ENCODE assay signal across 8 mouse cellular contexts in the genomic region with DNA sequence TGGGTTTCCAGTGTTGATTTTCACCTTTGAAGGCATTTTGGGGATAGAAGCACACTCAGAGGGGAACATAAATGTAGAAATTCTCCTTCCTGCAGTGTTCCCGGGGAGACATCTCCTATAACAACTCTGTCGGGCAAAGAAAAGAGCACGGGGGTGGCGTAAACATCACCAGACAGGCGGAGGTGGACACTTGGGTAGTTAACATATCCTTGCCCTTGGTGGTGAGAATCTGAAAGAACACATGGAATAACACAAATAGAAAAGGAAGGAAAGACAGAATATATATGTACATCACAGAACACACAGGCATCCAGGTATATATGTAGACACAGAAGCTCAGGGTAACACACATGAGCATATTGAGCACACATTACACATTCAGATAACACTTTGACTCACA. TPM values are rescaled to one million over a fixed set of nuclear protein-coding genes. Genes with fewer than 3 reads are reported as not detected.
DNase-seq lines count a peak whose midpoint lies in the region; ATAC-seq and TF ChIP-seq lines count a peak whose summit lies in the region.

No protein-coding gene starts in this region.

- H3K27me3 ChIP-seq in heart, embryonic 13.5 days (replicated peaks) = peaks cover 25% of the 10 kb centered on the region
- H3K27me3 ChIP-seq in midbrain, embryonic 10.5 days (ENCODE audit: low read depth, poor library complexity, severe bottlenecking) = peaks cover 9% of the 10 kb centered on the region

- no peaks in the 10 kb centered on the region for H3K9me3 ChIP-seq in heart, embryonic 13.5 days
- no peaks in the 10 kb centered on the region for H3K9me3 ChIP-seq in ES-E14 (ENCODE audit: control insufficient read depth, insufficient read depth, low read depth, low read length)
- peaks cover 8% of the 10 kb centered on the region for H3K9me3 ChIP-seq in midbrain, embryonic 10.5 days (replicated peaks)

- no peak overlapping the region for H3K9ac ChIP-seq in heart, embryonic 13.5 days
- H3K9ac ChIP-seq in ES-E14 (ENCODE audit: insufficient read depth, low read depth, low read length, poor library complexity, severe bottlenecking) = peak overlapping the region; percentile 35; the same call in 1 of the 2 replicates

- DNase-seq in heart, postnatal 10 days = no peak
- DNase-seq in ES-E14 (ENCODE audit: low read depth, low spot score) = no peak
- DNase-seq in frontal cortex, postnatal 36 days (ENCODE audit: low spot score in 2 of 2) = peak; percentile 23 to 34
- DNase-seq in midbrain, embryonic 10.5 days (ENCODE audit: low spot score) = no peak
- no peak for DNase-seq in embryo, embryonic 10.5 days (ENCODE audit: low spot score)
- no peak for DNase-seq in layer of hippocampus, adult 11-12 months (ENCODE audit: low spot score)
- no peak for DNase-seq in spleen, postnatal 36 days (ENCODE audit: low spot score in 2 of 2)

- H3K36me3 ChIP-seq in heart, embryonic 13.5 days = peaks cover 6% of the 10 kb centered on the region; the same call in 1 of the 2 replicates
- H3K36me3 ChIP-seq in ES-E14 (ENCODE audit: control insufficient read depth, insufficient read depth, low read length, poor library complexity, severe bottlenecking) = no peaks in the 10 kb centered on the region; the same call in 1 of the 2 replicates
- H3K36me3 ChIP-seq in midbrain, embryonic 10.5 days = peaks cover 4% of the 10 kb centered on the region

- no peak overlapping the region for H3K4me3 ChIP-seq in heart, embryonic 13.5 days
- no peak overlapping the region; a peak in 1 of 4 replicates for H3K4me3 ChIP-seq in ES-E14 (ENCODE audit: insufficient read depth in 1 of 2, low read depth in 1 of 2, low read length in 2 of 2, poor library complexity in 1 of 2, severe bottlenecking in 1 of 2)
- H3K4me3 ChIP-seq in midbrain, embryonic 10.5 days = peak overlapping the region; percentile 59

- in situ Hi-C loops in ES-E14 (cut with MboI; ENCODE audit: low sequenced_read_pairs in 2 of 2, unreplicated experiment in 2 of 2) = no loop called here

- 38% methylated on average over 5 of the region's 5 CpGs for WGBS in heart, embryonic 13.5 days
- WGBS in midbrain, embryonic 10.5 days = 38% methylated on average over 5 of the region's 5 CpGs

- ATAC-seq in heart, embryonic 13.5 days (ENCODE audit: extremely low read depth, insufficient number of reproducible peaks, low FRiP score, low TSS enrichment) = no peak

- intact Hi-C loops in heart, postnatal 10 days (cut with DNase I) = no loop called here

- peak overlapping the region; percentile 70 for H3K4me2 ChIP-seq in heart, embryonic 13.5 days

- H3K4me1 ChIP-seq in heart, embryonic 13.5 days = 0 out of 2 replicates have a peak, but pooled peaks cover 4% of the 10 kb centered on the region
- H3K4me1 ChIP-seq in ES-E14 (ENCODE audit: control insufficient read depth in 2 of 2, insufficient read depth in 2 of 2, low read length in 2 of 2, poor library complexity in 1 of 2) = no peaks in the 10 kb centered on the region
- peaks cover 6% of the 10 kb centered on the region for H3K4me1 ChIP-seq in midbrain, embryonic 10.5 days

- no peak overlapping the region for H3K27ac ChIP-seq in heart, embryonic 13.5 days (replicated peaks)
- H3K27ac ChIP-seq in ES-E14 (ENCODE audit: insufficient read depth, low read depth, low read length, poor library complexity, severe bottlenecking) = no peak overlapping the region; the same call in 1 of the 2 replicates
- 0 out of 2 replicates have a peak overlapping the region, but pooled peaks have one; percentile 17 for H3K27ac ChIP-seq in midbrain, embryonic 10.5 days (replicated peaks)

TF ChIP-seq in ES-E14, 5 proteins besides CTCF, POLR2A, EP300 and RAD21:
- TF ChIP-seq CHD2 (IDR thresholded peaks at IDR 0.05; ENCODE audit: low read depth, low read length) = no peak
- no peak for TF ChIP-seq MAFK (IDR thresholded peaks at IDR 0.05; ENCODE audit: insufficient read depth, low read depth, low read length)
- no peak for TF ChIP-seq ZC3H11A (IDR thresholded peaks at IDR 0.05; ENCODE audit: borderline replicate concordance, low read depth, low read length)
- TF ChIP-seq HCFC1 (IDR thresholded peaks at IDR 0.05; ENCODE audit: borderline replicate concordance, insufficient read depth, low read length) = no peak
- TF ChIP-seq ZNF384 (IDR thresholded peaks at IDR 0.05; ENCODE audit: low read depth, low read length) = no peak

RNA-seq across cellular contexts. Expression of gene Syn1, which starts 0.6 kb away (rescaled TPM):
- 0.05 and 0.15 TPM in 2 replicates for polyA plus RNA-seq in heart, embryonic 13.5 days (2015; fragmentation: Nextera tagmentation; extraction: Ambion mirVana)
- total RNA-seq in heart, postnatal 10 days (2021) = under 1 TPM; 0.36 to 0.40 TPM
- total RNA-seq in ES-E14 (2012; rRNA removed) = 1.6 and 1.7 TPM in 2 replicates
- polyA plus RNA-seq in midbrain, embryonic 10.5 days (2016; fragmentation: Nextera tagmentation; extraction: Ambion mirVana) = 4.0 and 6.8 TPM in 2 replicates

RNA-seq across cellular contexts. Expression of gene Cfp, which starts 10.0 kb away (rescaled TPM):
- 2.5 and 3.8 TPM in 2 replicates for polyA plus RNA-seq in heart, embryonic 13.5 days (2015; fragmentation: Nextera tagmentation; extraction: Ambion mirVana)
- 1 to 10 TPM; 5.7 to 7.3 TPM for total RNA-seq in heart, postnatal 10 days (2021)
- total RNA-seq in ES-E14 (2012; rRNA removed) = 4.4 and 9.6 TPM in 2 replicates
- 3.6 and 5.1 TPM in 2 replicates for polyA plus RNA-seq in midbrain, embryonic 10.5 days (2016; fragmentation: Nextera tagmentation; extraction: Ambion mirVana)

RNA-seq across cellular contexts. Expression of gene Elk1, which starts 29.0 kb away (rescaled TPM):
- polyA plus RNA-seq in heart, embryonic 13.5 days (2015; fragmentation: Nextera tagmentation; extraction: Ambion mirVana) = 9.9 and 11.1 TPM in 2 replicates
- total RNA-seq in heart, postnatal 10 days (2021) = 10 to 100 TPM; 11.4 to 11.8 TPM
- total RNA-seq in ES-E14 (2012; rRNA removed) = 8.2 and 8.4 TPM in 2 replicates
- polyA plus RNA-seq in midbrain, embryonic 10.5 days (2016; fragmentation: Nextera tagmentation; extraction: Ambion mirVana) = 9.6 and 12.3 TPM in 2 replicates

RNA-seq across cellular contexts. Expression of gene Uxt, which starts 40.5 kb away (rescaled TPM):
- polyA plus RNA-seq in heart, embryonic 13.5 days (2015; fragmentation: Nextera tagmentation; extraction: Ambion mirVana) = 46.6 and 56.5 TPM in 2 replicates
- 10 to 100 TPM; 33.4 to 36.7 TPM for total RNA-seq in heart, postnatal 10 days (2021)
- total RNA-seq in ES-E14 (2012; rRNA removed) = 37.0 and 41.5 TPM in 2 replicates
- polyA plus RNA-seq in midbrain, embryonic 10.5 days (2016; fragmentation: Nextera tagmentation; extraction: Ambion mirVana) = 65.5 and 73.3 TPM in 2 replicates

RNA-seq across cellular contexts. Expression of gene Timp1, which starts 51.4 kb away (rescaled TPM):
- 32.4 and 35.9 TPM in 2 replicates for polyA plus RNA-seq in heart, embryonic 13.5 days (2015; fragmentation: Nextera tagmentation; extraction: Ambion mirVana)
- 10 to 100 TPM; 15.4 to 16.4 TPM for total RNA-seq in heart, postnatal 10 days (2021)
- 88.4 and 130 TPM in 2 replicates for total RNA-seq in ES-E14 (2012; rRNA removed)
- 8.8 and 10.6 TPM in 2 replicates for polyA plus RNA-seq in midbrain, embryonic 10.5 days (2016; fragmentation: Nextera tagmentation; extraction: Ambion mirVana)

Comparison
In these comparisons a context has a peak if more than half of its experiments do, and no peak if none do; other contexts are left out.
1. DNase-seq: peak in frontal cortex, postnatal 36 days (2 of 2); none in heart, postnatal 10 days (0 of 2), ES-E14 (single experiment), midbrain, embryonic 10.5 days (single experiment), embryo, embryonic 10.5 days (single experiment), layer of hippocampus, adult 11-12 months (single experiment) and spleen, postnatal 36 days (0 of 2).